Mouse (Mus musculus): ENCODE data around the gene Akap8. TPM values are rescaled to one million over a fixed set of nuclear protein-coding genes. Genes with fewer than 3 reads are reported as not detected.

The Akap8 gene
- polyA plus RNA-seq, 1 experiment, result 77.4 TPM

DNA sequence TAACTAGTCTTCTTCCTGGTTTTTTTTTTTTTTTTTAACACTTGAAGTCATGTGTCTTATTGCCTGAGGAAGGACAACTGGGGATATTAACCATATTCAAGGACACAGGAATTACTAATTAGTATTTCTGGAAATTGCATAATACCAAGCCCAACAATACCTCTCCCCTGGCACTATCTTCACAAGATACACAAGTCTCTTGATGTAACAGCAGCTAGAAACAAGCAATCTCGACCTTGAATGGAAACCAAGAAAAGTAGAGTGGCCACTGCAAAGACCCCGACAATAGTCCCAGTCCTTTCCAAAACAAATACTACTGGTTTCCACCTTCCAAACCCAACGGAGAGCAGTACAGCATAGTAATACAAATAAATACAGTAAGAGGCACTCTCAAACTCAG, 45.5 kb downstream of the Akap8 start:
- Histone ChIP-seq H3K4me1 (ENCODE audit: control insufficient read depth, insufficient read depth, low read length) (peaks cover 34% of the 10 kb centered on the region), H3K27ac (ENCODE audit: insufficient read depth, low read depth, low read length) (peak overlapping the region; percentile 26; the same call in 1 of the 2 replicates), H3K4me3 (ENCODE audit: insufficient read depth, low read length) (no peak overlapping the region)
- TF ChIP-seq POLR2A (IDR thresholded peaks at IDR 0.05; ENCODE audit: borderline replicate concordance, low read depth, low read length), result no peak
- TF ChIP-seq CTCF (IDR thresholded peaks at IDR 0.05; ENCODE audit: low read depth, low read length), result no peak

DNA sequence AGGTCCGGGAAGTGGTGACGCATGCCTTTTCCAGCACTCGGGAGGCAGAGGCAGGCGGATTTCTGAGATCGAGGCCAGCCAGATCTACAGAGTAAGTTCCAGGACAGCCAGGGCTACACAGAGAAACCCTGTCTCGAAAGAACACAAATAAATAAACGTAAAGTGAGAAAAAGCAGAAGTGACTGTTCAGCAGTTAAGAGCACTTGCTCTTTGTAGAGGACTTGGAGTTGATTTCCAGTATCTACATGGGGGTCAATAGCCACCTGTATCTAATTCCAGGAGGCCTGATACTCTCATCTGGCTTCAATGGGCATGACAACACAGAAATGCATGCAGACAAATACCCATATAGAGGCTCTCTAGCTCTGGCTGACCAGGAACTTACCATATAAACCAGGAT, 51.9 kb downstream of the Akap8 start:
- peak overlapping the region; percentile 34; the same call in 1 of the 2 replicates for H3K27ac ChIP-seq (ENCODE audit: insufficient read depth, low read depth, low read length)
- TF ChIP-seq POLR2A (IDR thresholded peaks at IDR 0.05; ENCODE audit: borderline replicate concordance, low read depth, low read length) (no peak), CTCF (IDR thresholded peaks at IDR 0.05; ENCODE audit: low read depth, low read length) (no peak)
- H3K4me3 ChIP-seq (ENCODE audit: insufficient read depth, low read length), result no peak overlapping the region
- peaks cover 45% of the 10 kb centered on the region for H3K4me1 ChIP-seq (ENCODE audit: control insufficient read depth, insufficient read depth, low read length)

DNA sequence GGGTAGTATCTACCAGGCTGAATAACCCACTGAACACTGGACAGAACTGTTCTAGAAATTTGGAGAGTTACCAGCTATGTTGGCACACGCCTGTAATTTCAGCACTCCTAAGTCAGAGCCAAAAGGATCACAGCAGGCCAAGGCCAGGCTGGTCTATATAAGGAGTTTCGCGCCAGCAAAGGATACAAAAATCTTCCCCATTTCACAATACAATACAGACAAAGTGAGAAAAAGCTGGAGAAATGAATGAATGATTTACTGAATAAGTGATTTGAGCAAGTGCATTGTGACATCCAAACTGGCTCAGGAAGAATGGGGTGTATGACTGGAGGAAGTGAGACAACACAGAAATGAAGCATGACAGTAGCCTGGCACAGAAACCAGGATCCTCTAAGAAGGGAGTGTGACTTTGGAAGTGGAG, 52.5 kb downstream of the Akap8 start:
- TF ChIP-seq CTCF (IDR thresholded peaks at IDR 0.05; ENCODE audit: low read depth, low read length) (no peak), POLR2A (IDR thresholded peaks at IDR 0.05; ENCODE audit: borderline replicate concordance, low read depth, low read length) (no peak)
- Histone ChIP-seq H3K4me1 (ENCODE audit: control insufficient read depth, insufficient read depth, low read length) (peaks cover 40% of the 10 kb centered on the region), H3K27ac (ENCODE audit: insufficient read depth, low read depth, low read length) (peak overlapping the region; percentile 13), H3K4me3 (ENCODE audit: insufficient read depth, low read length) (no peak overlapping the region)

DNA sequence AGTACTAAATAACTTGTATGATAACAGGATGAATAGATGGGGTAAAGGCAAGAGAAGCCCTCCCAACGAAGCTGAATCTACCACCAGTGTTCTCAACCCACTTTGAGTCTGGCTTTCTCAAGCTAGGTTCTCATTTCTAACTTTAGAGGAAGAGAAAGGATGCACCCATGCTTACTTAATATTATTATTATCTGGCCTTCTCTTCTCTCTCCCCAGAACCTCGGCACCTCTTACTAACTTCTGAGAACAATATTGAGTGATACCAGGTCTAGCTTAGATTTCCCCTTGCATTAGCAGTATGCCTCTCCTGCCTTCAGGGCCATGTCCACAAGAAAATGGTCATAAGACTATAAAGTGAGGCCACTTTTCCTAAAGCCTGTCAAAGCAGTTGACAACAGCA, 52.9 kb downstream of the Akap8 start:
- TF ChIP-seq CTCF (IDR thresholded peaks at IDR 0.05; ENCODE audit: low read depth, low read length) (no peak), POLR2A (IDR thresholded peaks at IDR 0.05; ENCODE audit: borderline replicate concordance, low read depth, low read length) (no peak)
- Histone ChIP-seq H3K4me1 (ENCODE audit: control insufficient read depth, insufficient read depth, low read length) (peaks cover 42% of the 10 kb centered on the region), H3K27ac (ENCODE audit: insufficient read depth, low read depth, low read length) (peak overlapping the region; percentile 13), H3K4me3 (ENCODE audit: insufficient read depth, low read length) (no peak overlapping the region)

DNA sequence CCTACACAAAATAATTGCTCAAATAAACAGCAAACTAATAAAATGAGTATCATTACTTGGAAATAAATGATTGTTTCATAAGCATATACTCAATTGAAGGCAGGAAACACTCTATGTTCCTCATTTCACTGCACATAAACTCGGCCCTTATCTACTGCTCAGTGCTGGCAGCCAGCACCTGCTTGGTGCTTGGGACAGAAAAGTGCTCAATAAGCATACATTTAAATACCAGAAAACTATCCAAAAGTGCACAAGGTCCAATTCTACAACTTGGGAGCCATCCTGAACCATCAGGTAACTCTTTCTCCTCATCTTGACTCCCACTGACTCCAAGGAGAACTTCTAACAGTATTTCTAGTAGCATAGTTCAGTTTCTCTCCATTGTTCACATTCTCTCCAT, 53.4 kb downstream of the Akap8 start:
- TF ChIP-seq CTCF (IDR thresholded peaks at IDR 0.05; ENCODE audit: low read depth, low read length) (no peak), POLR2A (IDR thresholded peaks at IDR 0.05; ENCODE audit: borderline replicate concordance, low read depth, low read length) (no peak)
- Histone ChIP-seq H3K27ac (ENCODE audit: insufficient read depth, low read depth, low read length) (peak overlapping the region; percentile 6; the same call in 1 of the 2 replicates), H3K4me3 (ENCODE audit: insufficient read depth, low read length) (no peak overlapping the region), H3K4me1 (ENCODE audit: control insufficient read depth, insufficient read depth, low read length) (peaks cover 45% of the 10 kb centered on the region)

DNA sequence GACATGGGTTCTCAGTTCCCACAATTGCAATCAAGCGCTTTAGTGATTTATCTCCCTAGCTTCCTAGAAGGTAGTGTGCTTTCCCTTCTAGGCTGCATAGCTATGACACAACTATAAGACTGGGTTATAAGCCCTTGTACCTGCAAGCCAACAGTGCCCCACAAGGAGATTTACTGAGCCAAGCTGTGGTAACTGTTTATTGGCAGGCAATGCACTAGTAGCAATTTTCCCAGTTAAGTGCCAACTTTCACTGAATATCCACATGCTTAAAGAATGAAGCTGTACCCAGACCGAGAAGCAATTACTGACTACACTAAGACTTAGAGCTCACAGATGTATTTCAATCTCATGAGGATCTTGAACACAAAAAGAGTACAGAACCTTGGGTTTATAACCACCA, 57.4 kb downstream of the Akap8 start:
- TF ChIP-seq CTCF (IDR thresholded peaks at IDR 0.05; ENCODE audit: low read depth, low read length) (no peak), POLR2A (IDR thresholded peaks at IDR 0.05; ENCODE audit: borderline replicate concordance, low read depth, low read length) (no peak)
- H3K4me3 ChIP-seq (ENCODE audit: insufficient read depth, low read length), result no peak overlapping the region
- peaks cover 29% of the 10 kb centered on the region for H3K4me1 ChIP-seq (ENCODE audit: control insufficient read depth, insufficient read depth, low read length)
- H3K27ac ChIP-seq (ENCODE audit: insufficient read depth, low read depth, low read length), result no peak overlapping the region

DNA sequence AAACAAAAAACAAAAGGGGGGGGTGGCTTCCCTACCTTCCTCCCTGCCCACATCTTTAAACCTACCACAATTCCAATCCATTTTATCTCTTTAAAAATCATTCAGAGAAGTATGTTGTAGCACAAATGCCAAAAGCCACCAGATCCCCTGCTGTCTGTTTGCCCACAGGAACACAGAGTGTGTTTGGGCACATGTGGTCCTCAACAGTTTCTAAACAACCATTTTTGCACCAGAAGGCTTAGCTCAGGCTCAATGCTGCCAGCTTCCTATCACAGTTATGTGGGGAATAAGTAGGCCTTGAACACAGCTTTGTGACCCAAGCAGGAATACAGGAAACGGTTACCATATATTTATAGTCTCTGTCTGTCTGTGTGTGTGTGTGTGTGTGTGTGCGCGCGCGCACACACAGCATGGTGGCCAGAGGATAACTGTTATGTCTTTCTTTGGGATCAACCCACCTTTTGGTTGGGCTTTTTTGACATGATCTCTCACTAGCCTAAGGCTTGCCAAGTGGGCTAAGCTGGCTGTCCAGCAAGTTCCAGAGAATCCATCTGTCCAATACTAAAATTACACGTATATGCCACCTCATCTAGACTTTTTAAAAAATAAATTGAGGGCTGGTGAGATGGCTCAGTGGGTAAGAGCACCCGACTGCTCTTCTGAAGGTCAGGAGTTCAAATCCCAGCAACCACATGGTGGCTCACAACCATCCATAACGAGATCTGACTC, 58.0 kb downstream of the Akap8 start:
- TF ChIP-seq POLR2A (IDR thresholded peaks at IDR 0.05; ENCODE audit: borderline replicate concordance, low read depth, low read length), result no peak
- TF ChIP-seq CTCF (IDR thresholded peaks at IDR 0.05; ENCODE audit: low read depth, low read length), result no peak
- H3K4me1 ChIP-seq (ENCODE audit: control insufficient read depth, insufficient read depth, low read length), result peaks cover 22% of the 10 kb centered on the region

DNA sequence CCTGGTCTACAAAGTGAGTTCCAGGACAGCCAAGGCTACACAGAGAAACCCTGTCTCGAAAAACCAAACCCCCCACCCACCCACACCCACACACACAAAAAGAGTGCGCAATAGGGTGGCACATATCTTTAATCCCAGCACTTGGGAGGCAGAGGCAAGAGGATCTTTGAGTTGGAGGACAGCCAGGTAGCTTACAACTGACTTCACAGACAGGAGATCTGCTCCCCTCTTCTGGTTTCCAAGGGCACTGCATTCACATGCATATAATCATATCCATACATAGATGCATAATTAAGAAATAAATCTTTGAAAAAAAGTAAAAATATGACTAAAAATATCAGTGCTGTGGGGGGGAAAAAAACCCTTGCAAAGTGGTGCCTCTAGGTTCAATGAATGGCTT, 62.2 kb downstream of the Akap8 start:
- peaks cover 8% of the 10 kb centered on the region; the same call in 1 of the 2 replicates for H3K4me1 ChIP-seq (ENCODE audit: control insufficient read depth, insufficient read depth, low read length)
- no peak overlapping the region for H3K4me3 ChIP-seq (ENCODE audit: insufficient read depth, low read length)
- TF ChIP-seq CTCF (IDR thresholded peaks at IDR 0.05; ENCODE audit: low read depth, low read length), result no peak
- no peak for TF ChIP-seq POLR2A (IDR thresholded peaks at IDR 0.05; ENCODE audit: borderline replicate concordance, low read depth, low read length)

More for the DNA sequence above, 58.0 kb downstream of the Akap8 start:
- no peak overlapping the region for H3K4me3 ChIP-seq (ENCODE audit: insufficient read depth, low read length)
- no peak overlapping the region for H3K27ac ChIP-seq (ENCODE audit: insufficient read depth, low read depth, low read length)

DNA sequence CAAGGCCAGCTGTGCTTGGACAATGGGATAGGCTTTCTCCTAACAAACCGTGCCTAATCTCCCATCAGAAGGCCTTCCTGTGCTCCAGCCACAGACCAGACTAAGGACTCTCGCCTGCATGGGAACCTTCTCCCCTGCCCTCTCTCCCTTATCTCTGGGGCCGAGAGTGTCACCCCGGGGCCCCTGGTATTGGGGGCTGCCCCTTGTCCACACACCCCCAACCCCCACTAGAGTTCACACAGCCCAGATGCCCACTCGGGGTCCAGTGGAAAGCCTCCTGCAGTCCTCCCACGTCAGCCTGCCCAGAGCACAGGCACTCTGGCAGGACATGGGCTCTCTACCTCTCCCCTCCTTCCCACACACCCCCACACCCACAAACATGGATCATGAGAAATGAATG, 63.1 kb downstream of the Akap8 start:
- no peak for TF ChIP-seq POLR2A (IDR thresholded peaks at IDR 0.05; ENCODE audit: borderline replicate concordance, low read depth, low read length)
- Histone ChIP-seq H3K4me1 (ENCODE audit: control insufficient read depth, insufficient read depth, low read length) (peaks cover 9% of the 10 kb centered on the region), H3K27ac (ENCODE audit: insufficient read depth, low read depth, low read length) (no peak overlapping the region), H3K4me3 (ENCODE audit: insufficient read depth, low read length) (no peak overlapping the region)

More for the DNA sequence above, 62.2 kb downstream of the Akap8 start:
- no peak overlapping the region for H3K27ac ChIP-seq (ENCODE audit: insufficient read depth, low read depth, low read length)

DNA sequence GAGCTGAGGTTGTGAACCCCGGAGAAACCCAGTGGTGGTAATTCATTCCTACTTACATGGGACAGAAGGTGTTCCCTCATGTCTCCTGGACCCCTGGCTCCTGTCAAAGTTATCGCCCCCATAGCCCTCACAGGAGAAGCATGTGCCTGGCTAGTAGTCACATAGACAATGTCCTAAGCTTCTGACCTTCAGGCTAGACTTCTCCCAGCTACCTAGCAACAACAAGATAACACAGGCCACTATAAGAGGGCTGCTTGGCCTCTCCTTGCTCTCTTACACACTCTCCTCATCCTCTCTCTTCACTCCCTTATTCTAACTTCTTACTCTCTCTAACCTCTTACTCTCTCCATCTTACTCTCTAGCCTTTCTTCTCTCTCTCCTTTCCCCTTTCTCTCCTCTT, 63.6 kb downstream of the Akap8 start:
- H3K27ac ChIP-seq (ENCODE audit: insufficient read depth, low read depth, low read length), result no peak overlapping the region
- H3K4me1 ChIP-seq (ENCODE audit: control insufficient read depth, insufficient read depth, low read length), result peaks cover 12% of the 10 kb centered on the region
- H3K4me3 ChIP-seq (ENCODE audit: insufficient read depth, low read length), result no peak overlapping the region
- TF ChIP-seq POLR2A (IDR thresholded peaks at IDR 0.05; ENCODE audit: borderline replicate concordance, low read depth, low read length), result no peak
- TF ChIP-seq CTCF (IDR thresholded peaks at IDR 0.05; ENCODE audit: low read depth, low read length), result no peak
